Mouse (Mus musculus): Measurements from ENCODE around the gene Sec14l1. TPM values are rescaled to one million over a fixed set of nuclear protein-coding genes. Genes with fewer than 3 reads are reported as not detected.

The Sec14l1 gene
- 10 to 100 TPM; 71.0 to 91.7 TPM for total RNA-seq (2023)

GRCm38 (mm10) chr11:117114592-117115345 lies at the start of gene Sec14l1:
Sec14l1 (plus strand) TSS chr11:117115168.

GRCm38 (mm10) chr11:117199282-117200175 lies 84.6 kb downstream of the Sec14l1 start, which contains the start of gene Sept9:
Sept9 (plus strand) TSS chr11:117199661.

Other genes with a start within 250 kb of the Sec14l1 start
- gene Mgat5b, start 196.3 kb upstream of the Sec14l1 start, total RNA-seq (2023), result under 1 TPM in 1 of 2 experiments, not detected in 1; 0.13 TPM
- 100 to 1,000 TPM; 191 to 207 TPM for gene Sept9, start 84.5 kb downstream of the Sec14l1 start, total RNA-seq (2023)